Mouse (Mus musculus) left cerebral cortex, postnatal 36 days (tissue): ENCODE measurements at regions not wholly inside any gene's neighbourhood (a gene's known extent, or its start where the extent isn't known, plus 50 kb on each side); places are given as distances from the start of the nearest gene placed in this dataset.
"Not testable (repeated sequence)": the region's sequence is repeated elsewhere in the genome, so short reads cannot be mapped to it uniquely, and the experiment has no call there.

Experiments used
- DNase-seq, 2 experiments: peaks; one replicate each; pipeline ENCODE4 v3.0.0; 2021 to 2022; ENCODE audit warnings: low spot score in 2 of 2, mixed read lengths in 1 of 2
- intact Hi-C: fragments of 180-260 bp; cut with DNase I; formaldehyde crosslinking; loops from one replicate; pipeline ENCODE4 v1.15.1; 2025

DNA sequence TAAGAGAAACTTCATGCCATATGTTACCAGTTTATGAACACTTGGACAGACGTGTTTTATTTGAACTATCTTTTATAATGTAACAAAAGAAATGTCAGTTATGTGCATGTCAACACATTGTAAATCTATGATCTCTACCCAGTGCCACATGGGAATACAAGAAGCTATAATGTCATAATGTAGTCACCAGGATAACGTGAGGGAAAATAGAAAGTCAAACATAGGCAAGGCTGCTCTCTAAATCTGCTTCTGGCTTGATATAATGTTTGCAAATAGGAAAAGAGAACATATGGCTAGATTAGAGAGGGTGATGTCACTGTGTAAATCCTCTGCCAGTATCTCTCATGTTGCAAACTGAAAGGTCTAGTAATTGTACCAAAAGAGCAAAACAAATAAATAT lies 408.1 kb upstream of the Adamts5 start:
- DNase-seq: no peak
- intact Hi-C loops: loop anchor here (10.0 kb wide), 1 partner anchor 935 kb away; no protein-coding TSS in a partner anchor

DNA sequence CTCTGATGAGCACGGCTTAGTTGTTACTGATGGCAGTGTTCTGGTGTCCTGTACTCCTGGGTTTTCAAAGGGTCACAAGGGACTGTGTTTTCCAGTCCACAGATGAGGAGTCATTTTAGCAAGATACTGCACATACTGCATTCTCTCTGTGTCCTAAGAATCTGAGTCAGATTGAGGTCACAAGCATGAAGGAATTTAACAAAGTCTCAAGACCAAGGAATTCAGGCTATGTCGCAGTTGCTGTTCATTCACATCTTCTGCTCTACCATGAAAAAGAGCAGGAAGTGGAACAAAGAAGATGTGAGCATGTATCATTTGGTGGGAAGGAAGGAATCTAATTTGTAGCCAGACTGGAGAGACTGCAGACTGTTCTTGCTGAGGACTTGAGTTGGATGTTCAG lies 402.2 kb upstream of the Adamts5 start:
- no peak for DNase-seq
- intact Hi-C loops: loop anchor here (2.0 to 10.0 kb wide), 3 partner anchors 489 to 941 kb away; no protein-coding TSS in a partner anchor

DNA sequence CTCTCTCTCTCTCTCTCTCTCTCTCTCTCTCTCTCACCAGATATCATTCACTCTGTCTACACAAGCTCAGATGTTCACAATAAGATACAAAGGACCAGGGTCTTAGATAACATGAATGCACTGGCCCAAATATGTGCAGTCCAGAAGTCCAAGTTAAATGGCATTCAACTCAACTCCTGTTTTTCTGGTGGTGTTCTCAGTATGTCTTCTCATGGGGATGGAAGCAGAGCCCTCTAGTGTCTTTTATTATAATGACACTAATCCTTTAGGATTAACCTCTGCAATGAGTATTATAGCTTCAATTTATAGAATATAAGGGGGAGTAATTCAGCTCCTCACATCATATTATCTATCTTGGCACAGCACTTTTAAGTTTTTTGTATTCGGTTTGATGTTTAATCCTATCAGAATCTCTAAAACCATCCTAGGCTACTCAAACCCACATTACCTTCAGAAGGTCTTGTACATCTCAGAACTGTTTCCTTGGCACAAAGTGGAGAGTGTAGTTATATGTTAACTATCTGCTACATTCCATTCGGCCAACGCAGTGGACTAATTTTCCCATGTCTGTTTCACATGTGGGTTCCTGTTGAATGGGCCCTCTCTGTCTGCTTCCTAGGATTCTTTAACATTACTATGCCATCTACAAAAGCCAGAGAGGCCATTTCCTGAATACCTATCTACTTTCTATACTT lies 401.0 kb upstream of the Adamts5 start:
- intact Hi-C loops: loop anchor here (2.0 to 10.0 kb wide), 3 partner anchors 488 to 942 kb away; no protein-coding TSS in a partner anchor
- DNase-seq: no peak

DNA sequence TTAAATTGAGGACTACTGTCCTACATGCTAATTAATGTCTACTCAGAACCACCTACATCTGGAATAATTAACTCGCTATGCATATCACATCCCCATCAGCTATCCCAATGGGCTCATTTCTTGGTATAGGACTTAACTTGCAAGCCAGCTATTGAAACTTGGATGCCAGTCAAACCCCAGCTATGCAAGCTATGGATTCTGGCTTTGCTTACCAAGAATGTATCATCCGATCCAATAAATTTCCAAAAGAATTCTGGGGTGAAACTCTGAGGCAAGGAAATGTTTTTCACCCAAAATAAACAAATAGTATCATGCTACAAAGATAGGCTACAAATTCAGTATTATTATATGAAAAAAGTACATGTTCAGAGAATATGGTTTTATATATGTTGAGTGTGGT lies 392.8 kb upstream of the Adamts5 start:
- DNase-seq: no peak
- intact Hi-C loops: no loop called here

DNA sequence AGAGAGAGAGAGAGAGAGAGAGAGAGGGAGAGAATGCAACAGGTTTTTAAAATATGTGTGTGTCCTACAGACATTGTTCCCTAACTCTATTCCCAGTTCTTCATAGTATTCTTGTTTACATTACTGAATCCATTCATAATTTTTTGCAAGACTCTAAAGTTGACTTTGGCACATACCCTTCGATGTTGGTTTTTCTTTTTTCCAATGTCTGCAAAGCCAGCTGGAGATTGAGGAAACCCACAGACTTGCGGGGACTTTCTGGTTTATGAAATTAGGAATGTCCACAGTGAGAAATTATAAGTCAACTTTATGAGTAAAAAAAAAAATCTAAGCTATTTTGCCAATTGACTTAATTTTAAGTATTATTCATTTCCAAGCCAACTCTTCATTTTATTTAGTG lies 379.7 kb upstream of the Adamts5 start:
- intact Hi-C loops: loop anchor here (5.0 kb wide), 1 partner anchor 49 kb away; no protein-coding TSS in a partner anchor
- DNase-seq: no peak

DNA sequence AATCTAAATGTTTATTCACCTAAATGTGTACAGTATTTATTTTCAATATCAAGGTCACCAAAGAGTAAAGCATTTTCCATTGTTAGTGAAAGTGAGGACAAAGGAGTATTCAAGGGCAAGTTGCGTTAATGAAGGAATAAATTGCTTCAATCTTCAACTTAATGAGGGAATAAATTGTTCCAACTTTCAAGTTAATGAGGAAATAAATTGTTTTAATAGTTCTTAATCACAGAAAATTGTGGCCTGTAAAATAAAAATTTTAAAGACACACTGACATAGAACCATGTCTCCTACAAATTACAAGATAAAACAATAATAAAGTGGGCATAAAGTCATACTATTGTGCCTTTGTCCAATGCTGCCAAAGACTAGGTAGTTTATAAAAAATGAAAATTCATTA lies 375.4 kb upstream of the Adamts5 start:
- DNase-seq: no peak
- intact Hi-C loops: no loop called here

DNA sequence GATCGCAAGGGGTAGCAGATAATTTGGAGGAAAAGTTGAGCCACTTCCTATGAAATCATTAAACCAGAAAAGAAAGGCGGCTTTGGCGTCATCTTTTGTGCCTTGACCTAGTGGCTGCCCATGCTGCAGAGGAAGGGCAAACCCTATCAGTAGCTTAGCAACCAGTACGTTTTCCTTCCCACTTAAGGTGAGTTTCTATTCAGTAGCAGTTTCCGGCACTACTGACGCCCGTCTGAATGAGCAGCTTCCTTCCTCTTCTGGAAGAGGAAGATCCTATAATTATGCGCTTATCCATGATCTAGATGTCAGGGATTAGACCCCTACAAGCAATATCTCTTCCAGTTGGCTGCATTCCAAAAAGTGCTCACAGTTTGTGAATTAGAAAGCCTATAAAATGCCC lies 360.0 kb upstream of the Adamts5 start:
- intact Hi-C loops: no loop called here
- no peak for DNase-seq

DNA sequence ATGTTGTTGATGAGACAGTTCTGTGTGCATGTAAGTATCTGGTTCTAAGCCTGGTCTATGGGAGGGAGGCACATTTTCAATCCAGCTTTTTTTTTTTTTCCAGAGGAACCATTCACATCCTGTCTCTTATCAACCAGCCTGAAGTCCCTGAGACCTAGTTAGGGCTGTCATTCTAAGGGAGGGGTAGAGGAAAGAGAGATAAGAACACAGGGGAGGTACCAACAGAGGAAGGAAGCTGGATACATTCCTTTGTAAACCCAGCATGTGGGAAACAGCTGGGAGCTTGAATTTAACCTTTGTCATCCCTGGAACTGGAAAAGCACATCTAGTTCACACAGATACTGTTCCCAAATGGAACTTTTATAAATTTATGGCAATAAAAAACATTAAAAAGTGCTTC lies 351.0 kb upstream of the Adamts5 start:
- DNase-seq: no peak
- intact Hi-C loops: no loop called here

DNA sequence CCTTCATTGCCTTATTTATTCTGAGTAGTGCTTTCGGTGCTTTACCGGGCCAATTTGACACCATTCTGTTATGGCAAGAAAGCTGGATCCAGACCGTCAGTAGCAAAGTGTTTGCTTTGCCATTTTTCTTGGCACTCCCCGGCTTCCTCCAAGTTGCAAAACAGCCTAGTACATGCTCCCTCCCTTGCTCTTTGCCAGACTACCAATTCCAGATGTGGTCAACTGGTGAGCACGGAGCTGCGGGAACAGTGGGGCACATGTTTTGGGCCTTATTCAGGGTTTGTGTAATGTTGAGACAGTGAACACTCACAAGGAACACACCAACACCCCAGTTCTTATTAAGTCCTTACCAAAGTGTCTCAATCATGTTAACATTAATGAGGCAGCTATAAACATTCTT lies 348.4 kb upstream of the Adamts5 start:
- intact Hi-C loops: no loop called here
- DNase-seq: no peak

DNA sequence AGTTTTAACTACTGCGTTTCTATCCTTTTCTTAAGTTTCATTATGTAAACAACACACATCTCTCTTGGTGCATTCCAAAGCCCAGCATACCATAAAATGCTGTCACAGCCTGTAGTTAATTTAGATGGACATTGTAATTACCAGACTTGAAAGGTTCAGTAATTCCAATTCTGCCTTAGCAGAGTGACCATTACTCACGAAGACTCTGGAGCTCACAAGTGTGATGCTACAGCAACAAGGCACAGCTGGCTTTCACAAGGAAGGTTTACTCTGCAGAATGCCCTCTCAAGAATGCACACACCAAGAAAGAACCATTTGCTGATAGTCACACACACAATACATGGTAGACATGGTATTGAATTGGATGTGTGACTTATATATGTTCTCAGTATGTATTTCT lies 342.6 kb upstream of the Adamts5 start:
- intact Hi-C loops: no loop called here
- no peak for DNase-seq

DNA sequence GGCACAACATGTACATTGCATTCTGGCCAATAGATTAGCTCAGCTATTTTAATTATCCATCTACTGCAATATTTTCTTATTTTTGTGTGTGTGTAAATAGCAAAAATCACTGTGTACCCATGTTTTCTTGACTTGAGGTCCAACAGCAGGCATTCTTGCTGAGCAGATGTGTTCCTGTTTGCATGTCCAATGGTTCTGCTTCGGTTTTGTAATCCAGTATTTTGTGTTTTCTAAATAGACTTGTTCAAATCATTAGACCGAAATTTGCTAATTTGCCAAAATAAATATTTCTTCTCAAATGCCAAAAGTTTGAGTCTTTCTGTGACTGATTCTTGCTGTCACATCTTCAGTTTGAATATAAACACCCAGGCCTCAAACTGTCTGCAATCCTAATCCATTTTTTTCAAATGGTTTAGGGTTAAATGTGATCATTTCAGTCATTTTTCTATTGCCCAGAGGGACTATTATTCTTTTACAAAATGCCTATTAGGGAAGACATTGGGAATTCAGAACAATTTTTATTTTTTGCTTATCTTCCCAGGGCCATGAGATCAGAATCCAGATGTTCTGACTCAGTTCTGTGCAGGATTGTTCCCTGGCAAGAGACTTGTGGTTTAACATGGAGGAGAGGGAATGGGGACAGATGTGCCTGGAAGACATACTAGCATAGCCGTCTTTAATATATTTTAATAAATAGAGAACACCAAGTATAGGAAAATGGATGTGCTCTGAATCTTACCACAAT lies 341.3 kb upstream of the Adamts5 start:
- intact Hi-C loops: no loop called here

DNA sequence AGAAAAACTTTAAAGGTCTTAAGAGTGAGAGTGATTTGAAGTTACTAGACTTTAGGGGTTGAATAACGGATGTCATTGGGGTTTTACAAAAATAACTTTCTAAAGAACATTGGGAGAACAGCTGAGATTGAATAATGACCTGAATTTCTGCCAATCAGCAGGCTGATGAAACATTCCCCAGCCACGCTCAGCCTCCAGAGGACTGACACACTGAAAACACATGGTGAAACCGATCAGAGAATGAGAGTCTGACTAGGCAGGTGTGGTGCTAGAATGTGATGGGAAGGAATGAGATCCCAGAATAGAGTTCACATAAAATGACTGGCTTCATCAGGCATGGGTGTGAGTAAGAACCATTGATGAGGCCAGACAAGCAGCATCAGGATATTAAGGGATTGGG lies 321.4 kb upstream of the Adamts5 start:
- DNase-seq: no peak
- intact Hi-C loops: no loop called here

More for the DNA sequence above, 341.3 kb upstream of the Adamts5 start:
- DNase-seq: no peak

DNA sequence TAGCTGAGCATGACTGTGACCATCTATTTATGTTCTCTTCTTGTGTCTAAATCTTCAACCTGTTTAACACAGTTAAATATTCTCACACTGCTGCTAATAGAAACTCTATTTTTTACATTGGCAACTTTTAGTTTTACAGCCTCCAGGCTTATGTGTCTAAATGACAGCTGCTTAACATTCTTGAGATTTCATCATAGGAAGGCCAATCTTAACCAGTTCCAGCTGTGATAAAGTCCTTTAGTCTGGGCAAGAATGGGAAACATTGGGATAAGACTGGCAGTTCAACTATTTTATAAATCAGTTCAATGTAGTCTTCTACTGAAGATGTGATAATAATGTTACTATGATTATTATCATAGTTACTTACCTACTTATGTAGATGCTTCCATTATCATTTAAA lies 308.9 kb upstream of the Adamts5 start:
- intact Hi-C loops: no loop called here

DNA sequence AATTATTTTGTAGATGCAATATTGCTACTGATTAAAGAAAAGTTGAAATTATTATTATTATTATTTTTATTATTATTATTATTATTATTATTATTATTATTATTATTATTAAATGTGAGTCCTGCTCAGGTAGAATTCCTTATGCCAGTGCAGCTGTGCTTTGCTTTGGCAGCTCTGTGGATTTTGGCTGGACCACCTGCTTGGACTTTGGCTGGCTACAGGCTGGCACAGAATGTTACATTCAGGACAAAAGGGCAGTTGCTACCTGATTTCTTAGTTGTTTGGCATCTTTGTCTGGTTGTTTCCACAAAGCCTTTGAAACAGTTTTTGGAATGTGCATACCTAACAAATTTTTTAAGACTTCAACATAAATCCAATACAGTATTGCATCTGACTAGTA lies 307.7 kb upstream of the Adamts5 start:
- intact Hi-C loops: no loop called here
- DNase-seq: no peak

More for the DNA sequence above, 308.9 kb upstream of the Adamts5 start:
- no peak for DNase-seq

DNA sequence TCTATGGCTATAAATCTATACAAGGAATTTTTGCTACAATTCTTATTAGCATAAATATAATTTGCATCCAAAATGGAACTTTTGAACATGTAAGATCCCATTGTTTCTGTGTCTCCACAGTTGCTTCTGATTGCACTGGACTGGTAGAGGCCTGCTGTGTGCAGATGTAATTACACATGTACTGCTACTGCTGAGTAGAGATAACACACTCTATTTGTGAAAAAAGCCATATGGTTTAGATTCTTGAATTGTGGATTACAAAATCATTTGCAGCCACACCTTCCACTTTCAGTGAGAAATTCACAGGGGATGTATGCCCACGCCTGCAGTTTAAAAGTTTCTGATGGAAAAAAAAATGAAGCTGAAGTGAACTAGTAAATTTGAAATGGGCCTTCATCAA lies 288.2 kb upstream of the Adamts5 start:
- DNase-seq: no peak
- intact Hi-C loops: no loop called here

DNA sequence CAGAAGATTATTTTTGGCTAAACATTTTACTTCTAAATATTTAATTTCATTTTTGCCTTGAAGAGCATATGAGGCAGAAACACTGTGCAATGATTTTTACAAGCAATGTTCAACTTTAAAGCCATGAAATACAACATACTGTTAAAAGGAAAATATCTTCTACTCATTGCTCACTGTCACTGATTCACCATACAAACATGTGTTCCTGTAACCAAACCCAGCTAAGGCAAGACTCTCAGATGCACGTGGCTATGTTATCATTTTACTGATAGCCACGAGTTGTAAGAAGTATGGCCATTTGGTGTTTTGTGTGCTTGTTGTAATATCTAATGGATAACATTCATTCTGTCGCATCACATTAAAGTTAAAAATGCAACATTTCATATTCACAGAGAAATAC lies 287.3 kb upstream of the Adamts5 start:
- intact Hi-C loops: no loop called here

DNA sequence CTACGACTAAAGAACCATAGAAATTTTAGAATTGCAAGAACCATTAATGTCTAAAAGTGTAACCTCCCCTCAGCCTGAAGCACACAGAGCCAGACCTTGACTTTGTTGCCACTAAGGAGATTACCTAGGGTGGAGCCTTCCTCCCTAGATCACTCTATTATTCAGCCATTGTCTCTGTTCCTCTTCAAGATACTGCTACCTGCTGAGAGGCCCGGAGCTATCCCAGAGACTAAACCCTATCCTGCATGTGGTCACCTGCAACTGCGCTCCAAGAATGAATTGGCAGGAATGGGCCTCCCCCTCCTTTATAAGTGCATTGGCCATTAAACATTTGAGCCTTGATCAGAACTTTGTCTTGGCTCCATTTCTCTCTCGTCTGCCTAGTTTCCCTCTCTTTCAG lies 286.0 kb upstream of the Adamts5 start:
- intact Hi-C loops, DNase-seq: not testable (repeated sequence)

More for the DNA sequence above, 287.3 kb upstream of the Adamts5 start:
- no peak for DNase-seq

DNA sequence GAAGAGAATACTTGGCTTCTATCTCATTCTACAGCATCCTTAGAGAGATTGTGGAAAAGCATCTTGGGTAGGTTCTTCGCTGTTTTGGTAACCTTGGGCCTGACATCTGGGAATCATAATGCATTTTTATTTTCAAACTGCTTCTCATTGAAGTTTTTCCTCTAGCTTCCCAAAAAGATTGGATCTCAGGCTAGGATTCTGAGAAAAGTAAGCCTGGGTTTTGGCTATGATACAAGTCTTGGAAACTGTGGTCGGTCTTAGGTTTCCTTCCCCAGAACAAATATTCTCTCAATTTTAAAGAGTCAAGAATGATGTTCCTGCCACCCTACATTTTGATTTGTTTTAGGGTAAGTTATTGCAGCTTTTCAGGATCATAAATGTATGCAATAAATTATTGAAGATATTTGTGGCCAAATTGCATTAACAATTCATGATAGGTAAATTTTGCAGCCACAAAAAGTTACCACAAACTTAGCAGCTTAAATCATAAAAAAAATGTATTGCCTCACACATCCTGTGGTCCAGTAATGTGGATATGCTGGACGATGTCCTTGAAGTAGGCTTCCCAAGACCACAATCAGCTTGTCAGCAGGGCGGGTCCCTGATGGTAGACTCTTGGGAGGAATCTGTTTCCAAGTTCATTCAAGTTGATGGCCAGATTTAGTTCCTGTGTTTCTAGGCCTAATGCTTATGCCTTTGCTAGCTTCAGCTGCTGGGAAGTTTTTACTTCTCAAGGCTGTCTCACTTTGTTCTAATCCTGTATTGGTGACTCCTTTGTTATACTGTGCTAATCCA lies 257.6 kb upstream of the Adamts5 start:
- DNase-seq: no peak
- intact Hi-C loops: no loop called here

DNA sequence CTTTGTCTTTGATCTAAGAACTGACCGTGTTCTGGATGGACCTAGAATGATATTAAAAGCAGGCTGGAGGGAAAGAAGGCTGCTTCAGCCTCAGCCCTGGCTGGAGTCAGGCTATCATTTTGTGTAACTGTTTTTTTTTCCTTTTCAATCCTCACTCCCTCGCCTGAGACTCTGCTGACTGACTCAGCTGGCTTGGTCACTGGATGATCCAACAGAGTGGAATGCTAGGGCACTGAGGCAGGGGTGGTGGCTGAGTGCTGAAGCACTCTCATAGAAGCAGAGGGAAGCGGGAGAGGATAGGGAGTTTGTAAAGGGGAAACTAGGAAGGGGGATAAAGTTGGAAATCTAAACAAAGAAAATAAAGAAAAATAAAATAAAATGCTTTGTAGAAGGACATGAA lies 236.5 kb upstream of the Adamts5 start:
- intact Hi-C loops: no loop called here
- no peak for DNase-seq

DNA sequence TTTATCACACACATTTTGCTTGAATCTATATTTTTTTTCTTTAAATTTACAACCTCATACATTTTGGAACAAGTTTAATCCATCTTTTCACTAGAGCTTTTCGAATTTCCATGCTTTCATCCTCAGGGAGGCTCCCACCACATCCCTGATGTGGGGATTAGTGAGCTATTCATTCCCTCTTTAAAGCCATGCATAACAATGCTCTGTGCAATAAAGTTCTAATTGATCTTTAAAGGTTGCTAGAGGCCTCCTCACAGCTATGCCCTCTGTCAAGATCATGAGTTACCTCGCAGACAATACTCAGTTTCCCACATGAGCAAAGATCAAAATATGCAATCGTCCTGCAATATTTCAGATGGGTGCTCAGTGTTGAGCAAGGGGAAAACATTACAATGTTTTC lies 234.5 kb upstream of the Adamts5 start:
- intact Hi-C loops: no loop called here
- DNase-seq: no peak
